Mouse (Mus musculus): ENCODE results near the gene Kcnj14. TPM values are rescaled to one million over a fixed set of nuclear protein-coding genes. Genes with fewer than 3 reads are reported as not detected.
A peak's percentile ranks its signal among the peaks of the same experiment; 100 is the strongest.

Kcnj14 gene
- total RNA-seq, 2 experiments from 2014 or later, result 0.34 to 0.38 TPM

DNA sequence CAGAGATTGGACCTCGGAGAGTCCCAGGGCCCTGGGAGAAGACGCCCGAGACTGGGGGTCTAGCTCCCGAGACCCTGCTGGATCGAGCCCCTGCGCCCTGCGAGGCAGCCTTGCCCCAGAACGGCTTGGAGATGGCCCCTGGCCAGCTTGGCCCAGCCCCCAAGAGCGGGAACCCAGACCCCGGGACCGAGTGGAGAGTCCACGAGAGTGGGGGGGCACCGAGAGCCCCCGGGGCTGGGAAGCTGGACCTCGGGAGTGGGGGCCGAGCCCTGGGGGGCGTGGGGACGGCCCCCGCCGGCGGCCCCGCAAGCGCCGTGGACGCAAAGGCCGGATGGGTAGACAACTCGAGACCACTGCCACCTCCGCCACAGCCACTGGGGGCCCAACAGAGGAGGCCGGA, 29.6 kb downstream of the Kcnj14 start:
- no peak for DNase-seq

DNA sequence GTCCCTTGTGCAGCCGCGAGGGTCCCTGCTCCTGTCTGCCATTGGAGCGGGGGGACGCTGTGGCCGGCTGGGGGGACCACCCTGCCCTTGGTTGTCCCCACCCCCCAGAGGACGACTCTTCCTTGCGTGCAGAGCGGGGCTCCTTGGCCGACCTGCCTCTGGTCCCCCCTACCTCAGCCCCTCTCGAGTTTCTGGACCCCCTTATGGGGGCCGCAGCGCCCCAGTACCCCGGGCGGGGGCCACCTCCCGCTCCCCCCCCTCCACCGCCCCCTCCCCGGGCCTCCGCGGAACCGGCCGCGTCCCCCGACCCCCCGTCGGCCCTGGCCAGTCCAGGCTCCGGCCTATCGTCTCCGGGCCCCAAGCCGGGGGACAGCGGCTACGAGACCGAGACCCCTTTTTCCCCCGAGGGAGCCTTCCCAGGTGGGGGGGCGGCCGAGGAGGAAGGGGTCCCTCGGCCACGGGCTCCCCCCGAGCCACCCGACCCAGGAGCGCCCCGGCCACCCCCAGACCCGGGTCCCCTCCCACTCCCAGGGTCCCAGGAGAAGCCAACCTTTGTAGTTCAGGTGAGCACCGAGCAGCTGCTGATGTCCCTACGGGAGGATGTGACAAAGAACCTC, 30.5 kb downstream of the Kcnj14 start:
- no peak for DNase-seq

DNA sequence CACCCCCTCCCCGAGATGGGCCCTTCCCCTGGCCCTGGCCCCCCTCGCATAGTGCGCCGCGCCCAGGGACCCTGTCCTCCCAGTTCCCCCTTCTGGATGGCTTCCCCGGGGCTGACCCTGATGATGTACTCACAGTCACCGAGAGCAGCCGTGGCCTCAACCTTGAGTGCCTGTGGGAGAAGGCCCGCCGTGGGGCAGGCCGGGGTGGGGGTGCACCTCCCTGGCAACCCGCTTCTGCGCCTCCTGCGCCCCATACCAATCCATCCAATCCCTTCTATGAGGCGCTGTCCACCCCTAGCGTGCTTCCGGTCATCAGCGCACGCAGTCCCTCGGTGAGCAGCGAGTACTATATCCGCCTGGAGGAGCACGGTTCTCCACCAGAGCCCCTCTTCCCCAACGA, 31.3 kb downstream of the Kcnj14 start:
- no peak for DNase-seq

DNA sequence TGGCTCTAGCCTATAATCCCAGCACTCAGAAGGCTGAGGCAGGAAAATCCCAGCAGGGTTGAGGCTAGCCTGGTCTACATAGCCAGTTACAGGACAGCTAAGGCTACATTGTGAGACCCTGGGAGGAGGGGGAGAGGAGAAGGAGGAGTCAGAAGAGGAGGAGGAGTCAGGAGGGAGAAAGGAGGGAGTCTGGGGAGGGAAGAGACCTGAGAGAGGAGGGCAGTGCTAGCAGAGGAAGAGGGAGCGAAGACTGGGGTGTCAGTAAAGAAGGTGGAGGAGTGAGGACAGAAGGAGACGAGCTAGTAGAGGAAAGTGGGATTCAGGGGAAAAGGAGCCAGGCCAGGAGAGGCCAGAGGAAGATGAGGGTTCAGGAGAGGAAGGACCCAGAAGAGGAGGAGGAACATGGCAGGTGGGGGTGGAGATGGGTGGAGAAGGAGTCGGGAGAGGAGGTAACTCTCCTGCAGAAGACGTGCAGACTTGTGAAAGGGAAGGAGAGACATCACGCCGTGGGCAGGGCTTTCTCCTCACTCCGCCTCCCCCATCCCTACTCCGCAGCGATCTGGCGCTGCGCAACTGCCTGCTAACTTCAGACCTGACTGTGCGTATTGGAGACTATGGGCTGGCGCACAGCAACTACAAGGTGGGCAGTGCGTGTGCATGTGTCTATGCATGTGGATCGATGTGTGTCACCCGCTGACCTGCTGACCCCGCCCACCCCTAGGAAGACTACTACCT, 32.7 kb downstream of the Kcnj14 start:
- no peak for DNase-seq

DNA sequence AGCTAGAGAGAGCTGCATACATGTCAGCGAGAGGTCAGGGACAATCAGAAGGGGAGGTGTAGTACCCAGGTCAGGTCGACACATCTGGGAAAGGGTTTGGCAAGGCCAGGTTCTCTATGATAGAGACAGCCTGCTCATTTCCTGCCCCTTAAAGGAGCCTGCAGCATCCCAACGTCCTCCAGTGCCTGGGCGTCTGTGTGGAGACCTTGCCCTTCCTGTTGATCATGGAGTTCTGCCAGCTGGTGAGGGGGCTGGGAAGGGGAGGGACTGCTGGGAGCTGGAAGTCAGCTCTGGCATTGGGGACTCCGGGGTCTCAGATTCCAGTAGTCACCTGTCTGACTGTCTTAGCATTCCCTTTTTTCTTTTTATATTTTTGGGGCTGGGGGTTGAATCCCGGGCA, 33.9 kb downstream of the Kcnj14 start:
- DNase-seq, result no peak

DNA sequence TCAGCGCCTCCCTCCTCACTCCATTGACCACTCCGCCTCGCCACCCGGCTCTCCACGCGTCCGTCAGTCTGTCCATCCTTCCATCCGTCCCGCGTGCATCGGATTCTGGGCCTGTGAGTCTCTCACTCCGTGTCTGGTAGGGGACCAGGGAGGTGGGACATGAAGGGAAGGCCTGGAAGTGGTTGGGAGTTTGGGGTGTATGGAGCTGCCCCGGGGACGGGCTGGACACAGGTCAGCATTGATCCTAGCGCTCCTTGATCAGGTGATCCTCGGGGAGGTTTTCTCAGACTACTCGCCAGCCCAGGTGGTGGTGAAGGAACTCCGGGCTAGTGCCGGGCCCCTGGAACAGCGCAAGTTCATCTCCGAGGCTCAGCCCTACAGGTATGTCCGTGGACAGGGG, 36.9 kb downstream of the Kcnj14 start:
- no peak for DNase-seq

DNA sequence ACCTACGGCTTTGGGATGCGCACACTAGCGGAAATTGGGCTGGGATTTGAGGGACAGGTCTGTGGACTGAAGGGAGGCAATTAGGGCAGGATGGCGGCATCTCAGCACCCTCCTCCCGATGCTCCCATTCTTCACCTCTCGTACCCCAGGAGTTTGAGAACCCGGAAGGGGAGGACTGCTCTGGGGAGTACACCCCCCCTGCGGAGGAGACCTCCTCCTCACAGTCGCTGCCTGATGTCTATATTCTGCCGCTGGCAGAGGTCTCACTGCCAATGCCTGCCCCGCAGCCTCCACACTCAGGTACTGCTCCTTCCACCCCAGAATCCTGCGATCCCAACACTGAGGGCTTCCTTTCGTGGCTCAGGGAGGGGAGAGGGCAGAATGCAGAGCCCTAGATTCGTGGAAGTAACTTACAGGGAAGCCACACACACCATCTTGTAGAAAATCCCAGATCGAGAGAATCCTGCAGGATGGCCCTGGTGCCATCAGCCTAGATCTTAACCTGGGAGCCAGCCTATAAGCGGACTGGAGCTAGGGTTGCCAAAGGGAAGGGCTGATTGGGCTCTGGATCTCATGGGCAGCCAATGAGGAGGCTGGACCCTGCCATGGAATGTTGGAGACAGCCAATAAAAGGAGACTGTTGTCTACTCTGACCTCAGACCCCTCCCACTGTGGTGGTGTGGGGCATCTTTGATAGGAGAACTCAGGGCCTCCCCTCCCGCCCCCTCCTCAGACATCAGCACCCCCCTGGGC, 37.7 kb downstream of the Kcnj14 start:
- no peak for DNase-seq

DNA sequence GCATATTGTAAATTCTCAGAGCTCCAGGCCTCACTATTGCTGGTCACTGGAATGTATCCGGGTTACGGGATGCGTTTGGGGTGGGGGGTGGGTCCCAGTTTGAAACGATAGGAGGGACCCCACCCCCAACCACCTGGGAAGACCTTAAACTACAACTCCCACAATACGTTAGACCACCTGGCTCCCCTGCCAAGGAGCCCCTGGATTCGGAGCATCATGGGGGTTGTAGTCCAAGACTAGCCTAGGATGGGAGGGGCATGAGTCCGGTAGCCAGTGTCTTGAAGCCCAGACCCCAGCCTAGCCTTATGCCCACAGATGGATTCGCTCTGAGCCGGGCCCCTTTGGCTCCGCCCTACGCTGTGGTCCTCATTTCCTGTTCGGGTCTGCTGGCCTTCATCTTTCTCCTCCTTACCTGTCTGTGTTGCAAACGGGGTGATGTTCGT, 38.4 kb downstream of the Kcnj14 start:
- no peak for DNase-seq

DNA sequence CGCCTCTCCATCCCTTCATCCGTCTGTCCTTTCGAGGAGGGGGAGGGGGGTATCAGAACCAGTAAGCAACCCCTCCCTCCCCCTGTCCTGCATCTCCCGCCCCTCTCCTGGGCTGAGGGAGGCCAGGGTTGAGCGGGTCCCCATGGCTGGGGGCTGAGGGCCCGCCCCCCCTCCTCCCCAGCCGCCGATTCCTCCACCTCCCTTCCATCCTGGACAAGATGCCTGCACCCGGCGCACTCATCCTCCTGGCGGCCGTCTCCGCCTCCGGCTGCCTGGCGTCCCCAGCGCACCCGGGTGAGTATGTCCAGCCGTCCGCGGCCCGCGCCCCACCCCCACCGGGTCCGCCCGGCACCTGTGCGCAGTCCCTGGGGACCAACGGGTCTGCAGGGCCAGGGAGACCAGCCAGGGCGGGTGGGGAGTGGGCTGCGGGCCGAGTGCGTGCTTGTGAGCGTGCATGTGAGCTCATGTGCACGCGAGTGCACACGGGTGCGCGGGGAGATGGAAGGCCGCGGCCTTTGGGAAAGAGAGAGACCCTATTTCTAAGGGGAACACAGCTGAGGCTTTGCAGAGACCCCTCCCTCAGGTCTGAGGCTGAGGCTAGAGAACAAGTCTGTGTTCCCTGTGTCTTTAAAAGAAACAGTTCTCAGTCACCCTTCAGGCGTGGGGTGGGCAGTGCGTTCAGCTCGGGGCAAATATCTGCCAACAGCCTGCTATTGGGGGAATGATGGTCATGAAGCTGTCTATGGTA, 39.0 kb downstream of the Kcnj14 start:
- no peak for DNase-seq

DNA sequence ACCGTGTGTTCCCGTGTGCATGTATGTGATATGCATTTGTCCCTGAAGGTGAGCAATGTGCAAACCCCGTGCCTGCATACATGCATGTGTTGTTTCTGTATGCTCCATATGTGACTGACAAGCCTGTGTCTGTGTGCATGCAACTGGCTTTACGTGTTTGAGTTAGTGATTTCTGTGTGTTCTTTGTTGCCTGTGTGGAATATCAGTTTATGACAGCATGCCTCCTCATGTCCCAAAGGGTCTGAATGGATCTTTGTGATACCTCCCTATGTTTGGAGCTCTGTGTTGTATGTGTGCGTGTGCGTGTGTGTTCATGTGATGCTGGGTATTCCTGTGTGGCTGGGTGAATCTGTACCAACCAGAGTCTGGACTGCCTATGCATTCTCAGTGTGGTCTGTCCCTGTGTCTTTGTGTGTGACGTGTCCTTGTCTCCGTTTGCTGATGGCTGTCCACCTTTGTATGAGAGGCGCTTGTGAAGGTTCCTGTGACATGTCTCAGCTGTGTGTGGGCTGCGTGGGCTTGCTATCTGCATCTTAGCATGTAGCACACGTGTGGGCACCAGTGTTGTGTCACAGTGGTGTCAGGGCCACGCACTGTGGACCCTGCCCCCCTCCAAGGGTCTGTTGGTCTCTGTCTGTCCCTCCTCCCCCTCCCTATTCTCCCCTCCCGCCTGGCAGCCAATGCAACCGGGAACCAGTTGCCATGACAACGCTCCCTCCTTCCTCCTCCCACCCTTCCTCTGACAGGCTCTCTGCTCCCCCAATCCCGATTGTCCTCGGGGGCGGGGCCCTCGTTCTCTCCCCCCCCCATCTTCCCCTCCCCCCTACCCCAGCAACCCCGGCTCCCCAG, 39.8 kb downstream of the Kcnj14 start, which contains the start of gene Sult2b1:
TSS of gene Sult2b1 (minus strand) at position 146 of the 849 bp plus-strand sequence.
- peak; percentile 40 for DNase-seq

DNA sequence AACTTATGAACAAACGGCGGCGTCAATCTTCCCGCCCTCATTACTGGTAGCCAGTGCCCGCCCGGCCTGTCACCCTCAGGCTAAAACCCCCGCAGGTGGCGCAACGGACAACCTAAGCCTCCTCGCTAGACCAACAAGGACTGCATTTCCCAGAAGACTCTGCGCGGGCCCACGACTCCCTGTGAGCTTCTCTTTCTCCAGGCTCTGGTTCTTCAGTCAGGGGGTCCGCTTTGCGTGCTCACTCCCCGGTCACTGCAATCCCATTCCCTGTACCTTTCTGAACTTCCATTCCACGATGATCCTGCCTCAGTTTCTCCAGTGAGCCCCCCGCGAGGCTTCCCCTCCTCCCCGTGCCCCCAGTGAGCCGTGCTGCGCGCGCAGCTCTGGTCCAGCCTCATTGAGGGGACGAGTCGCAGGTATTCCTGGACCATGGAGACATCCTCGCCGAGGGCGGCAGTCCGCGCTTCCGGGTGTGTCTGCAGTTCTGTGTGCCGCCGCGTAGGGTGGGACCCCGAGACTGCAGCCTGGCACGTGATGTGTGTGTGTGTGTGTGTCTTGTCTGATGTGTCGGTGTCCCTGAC, 41.0 kb downstream of the Kcnj14 start, which contains the start of gene Lmtk3:
TSS of gene Lmtk3 (plus strand) at position 228 of the 581 bp plus-strand sequence.
- DNase-seq, result peak; percentile 58

DNA sequence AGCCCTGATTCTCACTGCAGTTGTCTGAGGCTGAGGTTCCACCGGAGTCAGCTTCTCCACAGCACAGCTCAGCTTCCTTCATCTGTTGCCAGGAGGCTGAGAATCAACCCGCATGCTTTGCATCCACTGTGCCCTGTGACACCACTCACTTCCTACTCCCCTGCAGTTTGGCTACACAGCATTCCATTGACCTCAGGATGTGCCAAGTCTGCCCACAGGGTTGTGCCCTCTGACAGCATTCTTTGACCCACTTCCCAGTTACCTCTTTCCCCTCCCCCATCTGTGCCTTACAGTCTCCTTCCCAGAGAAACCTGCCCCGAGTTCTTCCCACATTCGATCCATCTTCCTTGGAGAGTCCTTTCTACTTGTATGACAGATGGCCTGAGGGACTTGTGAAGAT, 42.3 kb downstream of the Kcnj14 start:
- no peak for DNase-seq

DNA sequence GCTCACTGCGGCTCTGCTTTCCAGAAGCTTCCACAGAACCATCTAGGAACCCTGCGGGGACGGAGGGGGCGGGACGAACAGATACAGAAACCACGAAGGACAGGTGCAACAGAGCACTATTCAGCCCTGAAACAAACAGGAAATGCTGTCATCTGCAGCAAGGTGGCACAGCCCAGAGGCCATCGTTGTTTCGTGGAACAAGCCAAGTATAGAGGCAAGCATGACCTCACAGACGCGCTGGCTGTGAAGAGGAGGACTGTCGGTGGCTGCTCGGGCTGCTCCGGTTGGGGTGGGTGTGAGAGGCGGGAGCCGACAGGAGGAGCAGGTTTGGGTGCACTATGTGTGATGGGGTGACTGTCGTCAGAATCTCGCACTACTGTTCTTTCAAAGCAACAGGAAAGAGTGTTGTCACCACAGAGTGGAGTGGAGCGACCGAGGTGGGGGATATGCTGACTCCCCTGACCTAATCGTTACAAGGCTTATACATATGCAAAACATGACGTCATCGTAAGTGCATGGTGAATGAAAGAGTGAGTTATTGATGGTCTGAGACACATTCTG, 45.4 kb downstream of the Kcnj14 start:
- DNase-seq, result no peak

DNA sequence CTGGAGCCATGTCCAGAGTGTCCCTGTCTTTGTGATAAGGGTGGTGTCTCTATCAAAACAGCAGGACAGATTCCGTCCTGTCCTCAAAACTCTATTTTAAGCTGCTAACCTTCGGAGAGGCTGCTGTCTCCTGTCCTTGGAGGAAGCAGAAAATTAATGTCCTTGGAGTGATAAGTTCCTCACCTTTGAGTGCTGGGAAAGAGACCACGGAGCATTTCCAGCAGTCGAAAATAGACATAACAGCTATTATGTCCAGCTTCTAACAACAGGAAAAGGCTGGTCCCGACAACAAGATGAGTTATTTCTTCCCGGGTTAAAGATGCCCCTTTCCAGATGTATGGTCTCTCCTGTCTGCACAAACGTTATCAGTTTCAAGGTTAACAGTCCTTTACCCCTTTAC, 49.3 kb downstream of the Kcnj14 start:
- no peak for DNase-seq

DNA sequence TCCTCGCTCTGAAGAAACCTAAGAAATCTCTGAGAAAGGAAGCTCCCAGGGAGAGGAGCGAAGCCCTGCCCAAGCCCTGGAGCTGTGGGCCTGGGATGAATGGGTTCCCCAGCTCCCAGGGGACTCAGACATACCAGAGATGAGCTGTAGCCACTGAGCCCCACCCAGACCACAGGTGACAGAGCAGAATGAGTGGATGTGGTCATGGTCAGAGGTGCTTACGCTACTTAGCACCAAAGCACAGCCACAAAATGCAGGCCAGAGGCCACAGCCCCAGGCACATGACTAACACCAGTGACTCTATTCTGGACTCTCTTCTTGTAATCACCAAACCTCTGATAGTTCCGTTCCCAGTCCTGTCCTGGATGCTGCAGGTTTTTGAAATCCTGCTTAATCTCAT, 53.5 kb downstream of the Kcnj14 start:
- DNase-seq, result no peak

DNA sequence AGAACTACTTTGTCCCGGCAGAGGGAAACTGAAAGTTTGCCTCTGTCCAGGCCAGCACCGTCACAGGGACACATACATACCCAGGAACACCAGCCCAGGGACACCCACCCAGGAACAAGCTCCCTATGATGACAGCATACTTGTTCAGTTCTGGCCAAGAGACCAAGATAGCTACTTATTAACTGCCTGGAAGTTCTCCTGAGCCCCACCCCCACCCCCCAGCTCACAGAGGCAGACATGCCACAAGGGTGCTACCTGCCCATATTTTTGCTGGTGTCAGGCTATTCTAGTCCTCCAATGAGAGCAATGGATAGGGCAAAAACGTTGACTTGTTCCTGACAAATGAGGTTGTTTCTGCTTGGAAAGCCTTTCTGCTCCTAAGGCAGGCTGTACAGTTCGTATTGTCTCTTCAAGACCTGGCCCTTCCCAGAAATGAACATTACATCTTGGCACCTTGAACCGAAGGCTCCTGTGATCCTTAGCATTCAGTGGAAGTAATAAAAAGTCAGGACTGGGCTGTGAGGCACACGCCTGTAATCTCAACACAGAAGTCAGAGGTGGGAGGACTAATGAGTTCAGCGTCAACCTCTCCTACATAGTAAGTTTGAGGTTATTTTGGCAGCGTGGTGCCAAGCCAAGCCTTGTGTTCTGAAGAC, 54.0 kb downstream of the Kcnj14 start:
- no peak for DNase-seq

DNA sequence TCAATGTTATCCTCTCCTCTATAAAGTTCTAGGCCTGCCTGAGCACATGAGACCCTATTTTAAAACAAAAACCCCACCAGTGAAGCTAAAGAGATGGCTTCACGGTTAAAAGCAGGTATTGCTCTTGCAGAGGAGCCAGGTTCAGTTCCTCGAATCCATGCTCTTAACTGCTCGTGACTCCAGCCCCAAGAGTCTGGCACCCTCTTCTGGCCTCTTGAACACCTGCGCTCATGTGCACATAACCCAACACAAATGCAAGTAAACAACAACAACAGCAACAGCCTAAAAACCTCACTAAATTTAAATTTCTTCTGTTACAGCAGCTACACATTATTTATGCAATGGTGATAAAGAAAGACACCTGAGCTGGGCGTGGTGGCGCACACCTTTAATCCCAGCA, 57.1 kb downstream of the Kcnj14 start:
- DNase-seq, result no peak

DNA sequence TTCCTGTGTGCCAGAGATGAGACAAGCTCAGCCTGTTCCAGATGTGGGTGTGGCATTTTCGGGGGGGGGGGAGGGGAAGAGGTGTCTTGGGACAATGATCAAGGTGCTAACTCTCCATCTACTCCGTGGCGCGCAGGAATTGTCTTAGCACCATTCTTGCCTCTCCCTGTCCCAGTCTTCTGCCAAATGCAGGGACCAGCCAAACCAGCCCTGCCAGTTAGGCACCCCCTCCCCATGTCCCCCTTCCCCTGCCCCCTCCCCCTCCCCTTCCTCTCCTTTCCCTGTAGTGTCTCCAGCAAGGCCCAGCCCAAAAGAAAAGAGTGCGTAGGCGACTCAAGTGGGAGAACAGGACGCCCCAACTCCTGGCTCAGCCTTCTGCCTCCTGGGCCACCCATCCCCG, 57.8 kb downstream of the Kcnj14 start:
- no peak for DNase-seq

All from heart, postnatal 4 days (tissue).